Mouse (Mus musculus) myocyte (in vitro differentiated cells): ENCODE measurements around the gene Fhit. TPM values are rescaled to one million over a fixed set of nuclear protein-coding genes. Genes with fewer than 3 reads are reported as not detected.

ENCODE experiments used
- H3K27me3 ChIP-seq: one replicate; pipeline ENCODE4 v1.6.1; 2011; ENCODE audit not compliant: control insufficient read depth, insufficient read depth, insufficient read length
- H3K36me3 ChIP-seq: one replicate; pipeline ENCODE4 v1.6.1; 2011; ENCODE audit not compliant: control insufficient read depth, insufficient read depth
- H3K4me2 ChIP-seq: one replicate; pipeline ENCODE4 v1.6.1; 2011; ENCODE audit warnings: low read depth, control low read depth
- H3K4me3 ChIP-seq: one replicate; pipeline ENCODE4 v1.5.1; 2011; ENCODE audit warnings: mild to moderate bottlenecking, control low read depth, moderate library complexity
- H3K79me2 ChIP-seq: one replicate; pipeline ENCODE4 v1.6.1; 2011; ENCODE audit not compliant: control insufficient read depth, insufficient read depth
- H3ac ChIP-seq: one replicate; pipeline ENCODE4 v1.6.1; 2011; ENCODE audit not compliant: control insufficient read depth, insufficient read length
- CEBPB ChIP-seq: IDR thresholded peaks from 2 replicates; pipeline ENCODE4 v1.6.1; 2011; ENCODE audit warnings: mild to moderate bottlenecking, moderate library complexity; ENCODE audit not compliant: poor library complexity, insufficient read depth, severe bottlenecking
- E2F4 ChIP-seq: IDR thresholded peaks from one replicate; pipeline ENCODE4 v1.6.1; 2011; ENCODE audit warnings: mild to moderate bottlenecking, control low read depth, moderate library complexity; ENCODE audit not compliant: insufficient read depth
- MAX ChIP-seq: IDR thresholded peaks from one replicate; pipeline ENCODE4 v1.6.1; 2011; ENCODE audit warnings: low read depth, mild to moderate bottlenecking, control low read depth
- MYOD1 ChIP-seq, 3 experiments: IDR thresholded peaks; one replicate each; pipeline ENCODE4 v1.6.1; 2011; ENCODE audit warnings: control low read depth in 2 of 3, low read depth in 2 of 3, mild to moderate bottlenecking in 2 of 3, moderate library complexity in 1 of 3; ENCODE audit not compliant: insufficient read length in 2 of 3, control insufficient read depth in 1 of 3
- MYOG ChIP-seq, 3 experiments: IDR thresholded peaks; one replicate each; pipeline ENCODE4 v1.6.1; 2011; ENCODE audit warnings: control low read depth in 2 of 3, low read depth in 2 of 3, mild to moderate bottlenecking in 2 of 3; ENCODE audit not compliant: insufficient read length in 2 of 3, control insufficient read depth in 1 of 3, insufficient read depth in 1 of 3
- POLR2A ChIP-seq: IDR thresholded peaks from one replicate; pipeline ENCODE4 v1.6.1; 2011; ENCODE audit warnings: low read depth, mild to moderate bottlenecking, control low read depth, moderate library complexity; ENCODE audit not compliant: insufficient read length
- POLR2AphosphoS2 ChIP-seq: IDR thresholded peaks from one replicate; pipeline ENCODE4 v1.6.1; 2011; ENCODE audit warnings: low read depth, control low read depth; ENCODE audit not compliant: insufficient read length
- REST ChIP-seq: IDR thresholded peaks from one replicate; pipeline ENCODE4 v1.6.1; 2011; ENCODE audit warnings: mild to moderate bottlenecking, control low read depth, moderate library complexity; ENCODE audit not compliant: insufficient read depth, insufficient read length
- SRF ChIP-seq: IDR thresholded peaks from one replicate; pipeline ENCODE4 v1.6.1; 2011; ENCODE audit warnings: low read depth; ENCODE audit not compliant: control insufficient read depth, insufficient read length
- TCF12 ChIP-seq: IDR thresholded peaks from one replicate; pipeline ENCODE4 v1.6.1; 2011; ENCODE audit warnings: mild to moderate bottlenecking, control low read depth; ENCODE audit not compliant: poor library complexity, insufficient read depth, severe bottlenecking
- TCF3 ChIP-seq: IDR thresholded peaks from one replicate; pipeline ENCODE4 v1.6.1; 2011; ENCODE audit warnings: low read depth, control low read depth; ENCODE audit not compliant: insufficient read length
- USF1 ChIP-seq: IDR thresholded peaks from one replicate; pipeline ENCODE4 v1.6.1; 2011; ENCODE audit warnings: low read depth, mild to moderate bottlenecking, control low read depth, moderate library complexity
- polyA plus RNA-seq: library from polyadenylated mRNA; unstranded; fragments of >200 nt; fragmentation: generic; extraction: Trizol; gene quantifications from one replicate; pipeline ENCODE4 v1.2.1, GENCODE M21; 2012; ENCODE audit warnings: missing spikeins

The Fhit gene
- polyA plus RNA-seq, 1 experiment: not detected

DNA sequence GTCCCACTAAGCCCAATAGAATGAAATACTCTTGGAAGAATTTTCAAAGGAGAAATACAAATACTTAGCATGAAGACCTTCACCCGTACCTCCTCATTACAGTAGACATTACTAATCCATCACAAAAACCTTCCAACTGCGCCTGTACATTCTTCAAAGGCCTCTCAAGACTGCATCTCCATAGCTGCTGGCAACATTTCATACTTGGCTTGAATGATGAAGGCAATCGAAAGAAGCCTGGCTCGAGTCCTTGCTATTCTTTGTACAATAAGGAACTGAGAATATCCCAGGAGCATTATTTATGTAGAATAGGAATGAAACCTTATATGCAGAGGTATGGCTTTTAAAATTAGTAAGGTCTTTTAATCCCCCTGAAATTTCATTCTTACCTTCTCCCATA is 636.0 kb downstream of the Fhit start:
- no peak for TF ChIP-seq CEBPB
- TF ChIP-seq USF1: no peak
- no peak for TF ChIP-seq POLR2A
- TF ChIP-seq TCF12: no peak
- TF ChIP-seq POLR2AphosphoS2: no peak
- no peak for TF ChIP-seq REST
- no peak for TF ChIP-seq MAX
- TF ChIP-seq MYOD1 (IDR thresholded peaks at IDR 0.05; ENCODE audit: control insufficient read depth in 1 of 3, insufficient read length in 2 of 3, low read depth in 2 of 3): no peak
- TF ChIP-seq TCF3: no peak
- no peak for TF ChIP-seq E2F4
- Histone ChIP-seq H3K79me2 (no peaks in the 10 kb centered on the region), H3K4me2 (no peak overlapping the region), H3ac (no peak overlapping the region), H3K27me3 (no peaks in the 10 kb centered on the region), H3K36me3 (no peaks in the 10 kb centered on the region), H3K4me3 (no peak overlapping the region)

DNA sequence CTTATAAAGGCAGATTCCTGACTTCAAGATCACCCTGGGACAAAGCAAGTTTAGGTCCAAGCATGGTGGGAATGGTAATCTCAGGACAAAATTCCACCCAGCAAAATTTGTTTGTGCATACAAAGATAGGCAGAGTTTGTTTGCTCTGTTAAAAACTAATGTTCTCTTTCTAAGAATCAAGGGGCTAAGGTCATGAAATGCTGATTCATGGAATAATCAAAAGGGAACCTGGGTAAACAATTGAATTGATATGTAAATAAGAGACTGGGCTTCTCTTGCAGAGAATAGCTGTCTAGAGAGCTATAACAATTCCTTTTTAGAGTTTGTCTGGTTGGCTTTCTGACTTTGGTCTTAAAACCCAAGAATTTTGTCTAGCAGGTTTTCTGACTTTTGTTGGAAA is 647.8 kb downstream of the Fhit start:
- Histone ChIP-seq H3K79me2 (no peaks in the 10 kb centered on the region), H3K4me3 (no peak overlapping the region), H3K4me2 (no peak overlapping the region), H3ac (no peak overlapping the region), H3K36me3 (no peaks in the 10 kb centered on the region), H3K27me3 (no peaks in the 10 kb centered on the region)
- TF ChIP-seq E2F4 (no peak), TCF12 (no peak), REST (no peak), POLR2A (no peak), MYOD1 (IDR thresholded peaks at IDR 0.05; ENCODE audit: control insufficient read depth in 1 of 3, insufficient read length in 2 of 3, low read depth in 2 of 3) (no peak)

DNA sequence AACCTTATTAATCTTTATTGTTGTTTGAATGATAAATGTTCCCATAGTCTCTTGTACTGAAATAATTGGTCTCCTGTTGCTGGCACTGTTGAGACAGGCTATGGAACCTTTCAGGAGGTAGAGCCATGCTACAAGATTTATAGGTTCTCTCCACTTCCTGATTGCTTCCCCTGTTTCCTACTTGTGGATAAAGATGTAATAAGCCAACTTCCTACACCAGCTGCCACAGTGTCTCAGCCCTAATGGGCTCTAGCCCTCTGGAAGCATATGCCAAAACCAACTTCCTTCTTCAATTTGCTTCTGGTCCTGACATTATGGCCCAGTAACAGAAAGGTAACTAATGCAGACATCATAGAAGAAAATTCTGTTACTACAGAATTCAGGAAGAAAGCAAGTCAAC is 652.6 kb downstream of the Fhit start:
- Histone ChIP-seq H3K27me3 (no peaks in the 10 kb centered on the region), H3K4me2 (no peak overlapping the region), H3K4me3 (no peak overlapping the region), H3ac (no peak overlapping the region), H3K36me3 (no peaks in the 10 kb centered on the region), H3K79me2 (no peaks in the 10 kb centered on the region)
- TF ChIP-seq MYOD1 (IDR thresholded peaks at IDR 0.05; ENCODE audit: control insufficient read depth in 1 of 3, insufficient read length in 2 of 3, low read depth in 2 of 3): no peak
- TF ChIP-seq SRF: no peak
- TF ChIP-seq POLR2A: no peak
- no peak for TF ChIP-seq MAX
- TF ChIP-seq REST: no peak
- no peak for TF ChIP-seq USF1
- TF ChIP-seq POLR2AphosphoS2: no peak
- TF ChIP-seq TCF12: no peak
- TF ChIP-seq E2F4: no peak
- no peak for TF ChIP-seq TCF3
- TF ChIP-seq MYOG (IDR thresholded peaks at IDR 0.05; ENCODE audit: control insufficient read depth in 1 of 3, insufficient read depth in 1 of 3, insufficient read length in 2 of 3, low read depth in 2 of 3): no peak
- no peak for TF ChIP-seq CEBPB

DNA sequence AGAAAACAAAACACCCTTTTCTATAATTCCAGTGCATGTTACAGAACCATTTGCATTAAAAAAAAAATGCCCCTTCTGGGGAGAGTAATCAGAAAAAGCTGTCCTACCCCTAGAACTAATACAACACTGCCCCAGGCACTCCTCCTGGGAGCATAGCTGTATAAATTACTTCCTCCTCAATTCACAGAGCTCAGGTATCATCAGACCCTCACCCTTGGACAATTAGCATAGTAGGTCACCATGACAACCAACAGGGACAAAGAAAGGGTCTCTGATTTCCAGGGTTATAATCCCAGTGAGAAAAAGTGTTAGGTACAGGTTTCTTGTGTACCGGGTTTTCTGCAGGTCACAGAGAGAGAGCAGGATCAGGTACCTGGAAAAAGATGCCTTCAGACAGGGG is 654.3 kb downstream of the Fhit start:
- H3K4me2 ChIP-seq: no peak overlapping the region
- H3K79me2 ChIP-seq: no peaks in the 10 kb centered on the region
- H3K4me3 ChIP-seq: no peak overlapping the region
- TF ChIP-seq POLR2A (no peak), CEBPB (no peak), TCF12 (no peak), POLR2AphosphoS2 (no peak), TCF3 (no peak)
- H3ac ChIP-seq: no peak overlapping the region
- no peaks in the 10 kb centered on the region for H3K27me3 ChIP-seq
- H3K36me3 ChIP-seq: no peaks in the 10 kb centered on the region

DNA sequence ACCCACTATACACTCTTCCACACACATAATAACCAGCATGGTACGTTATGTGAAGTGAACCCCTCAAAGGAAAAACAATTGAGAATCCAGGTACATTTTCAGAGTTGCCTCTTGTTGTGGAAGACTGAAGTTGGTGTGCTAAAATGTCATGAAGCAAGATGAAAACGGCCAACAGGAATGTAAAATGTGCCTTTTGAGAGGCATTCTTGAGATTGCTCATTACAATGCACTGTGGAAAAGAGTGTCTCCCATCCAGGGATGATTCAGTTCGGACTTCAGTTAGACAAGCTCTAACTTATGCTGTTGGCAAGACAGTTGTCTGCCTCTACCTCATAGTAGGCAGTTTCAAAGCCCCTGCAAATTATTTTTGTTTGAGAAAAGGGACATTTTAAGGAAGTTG is 676.0 kb downstream of the Fhit start:
- Histone ChIP-seq H3K4me2 (no peak overlapping the region), H3K27me3 (no peaks in the 10 kb centered on the region), H3K4me3 (no peak overlapping the region), H3K79me2 (no peaks in the 10 kb centered on the region), H3K36me3 (no peaks in the 10 kb centered on the region), H3ac (no peak overlapping the region)
- no peak for TF ChIP-seq TCF12
- TF ChIP-seq MYOG (IDR thresholded peaks at IDR 0.05; ENCODE audit: control insufficient read depth in 1 of 3, insufficient read depth in 1 of 3, insufficient read length in 2 of 3, low read depth in 2 of 3): no peak
- TF ChIP-seq POLR2A: no peak
- no peak for TF ChIP-seq REST
- no peak for TF ChIP-seq MAX
- TF ChIP-seq USF1: no peak
- no peak for TF ChIP-seq TCF3
- TF ChIP-seq SRF: no peak
- TF ChIP-seq E2F4: no peak
- TF ChIP-seq MYOD1 (IDR thresholded peaks at IDR 0.05; ENCODE audit: control insufficient read depth in 1 of 3, insufficient read length in 2 of 3, low read depth in 2 of 3): no peak
- no peak for TF ChIP-seq POLR2AphosphoS2
- TF ChIP-seq CEBPB: no peak
